Mouse (Mus musculus) erythroid progenitor cell, adult 5-6 weeks (primary cell): ENCODE data around the gene Kifc1. TPM values are rescaled to one million over a fixed set of nuclear protein-coding genes. Genes with fewer than 3 reads are reported as not detected.

Experiments
- ATAC-seq: replicated peaks from 2 replicates; pipeline ENCODE4 v1.8.0; 2016; ENCODE audit warnings: moderate number of reproducible peaks, mild to moderate bottlenecking, moderate TSS enrichment, inconsistent platforms; ENCODE audit not compliant: poor library complexity, low FRiP score, severe bottlenecking
- total RNA-seq, 2 experiments: library from RNA; stranded (forward) in 1 of 2; stranded (reverse) in 1 of 2; fragments of 150-400 nt in 1 of 2; fragments of 186-747, 209-891 nt in 1 of 2; gene quantifications; 2 replicates each; pipeline versions ENCODE4 v1.2.3 to v1.2.4; 2015 to 2017; ENCODE audit warnings: low replicate concordance in 2 of 2

Gene Kifc1
- total RNA-seq (2015; ENCODE audit: low replicate concordance), result 89.3 and 150 TPM in 2 replicates
- total RNA-seq (2017; ENCODE audit: low replicate concordance), result 479 and 506 TPM in 2 replicates

- ATAC-seq, result peak; percentile 98
Observed at GRCm38 (mm10) chr17:33890533-33891059, at the start of gene Kifc1. TSS of gene Kifc1 (minus strand) at chr17:33890661.

GRCm38 (mm10) chr17:33938783-33939182, 48.3 kb upstream of the Kifc1 start:
- ATAC-seq, result no peak

GRCm38 (mm10) chr17:33936993-33937392, 46.5 kb upstream of the Kifc1 start:
- no peak for ATAC-seq

DNA sequence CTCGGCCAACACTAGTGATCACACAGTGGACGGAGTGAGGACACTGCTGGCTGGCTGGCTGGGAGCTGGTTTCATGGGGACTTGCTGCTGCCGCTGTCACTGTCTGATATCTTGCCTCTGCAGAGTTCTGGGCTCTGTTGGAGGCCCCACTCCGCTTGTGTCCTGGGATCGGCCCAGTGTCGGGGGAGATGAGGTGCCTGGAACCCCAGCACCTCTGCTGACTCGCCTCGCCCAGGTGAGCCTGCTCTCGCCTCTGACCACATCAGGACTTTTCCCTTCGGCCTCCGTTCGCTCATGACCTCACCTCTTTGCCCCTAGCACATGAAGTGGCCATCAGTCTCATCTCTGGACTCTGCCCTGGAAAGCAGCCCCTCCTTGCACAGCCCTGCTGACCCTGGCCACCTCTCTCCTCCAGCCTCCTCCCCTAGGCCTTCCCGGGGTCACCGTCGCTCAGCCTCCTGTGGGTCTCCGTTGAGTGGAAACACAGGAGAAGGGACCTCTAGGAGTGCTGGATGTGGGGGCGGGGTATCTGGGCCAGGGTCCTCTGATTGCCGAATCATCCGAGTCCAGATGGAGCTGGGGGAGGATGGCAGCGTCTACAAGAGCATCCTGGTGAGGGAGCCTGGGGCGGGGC, 45.1 kb upstream of the Kifc1 start:
- ATAC-seq, result no peak

- ATAC-seq, result no peak
Observed at GRCm38 (mm10) chr17:33932970-33933369, 42.5 kb upstream of the Kifc1 start.

DNA sequence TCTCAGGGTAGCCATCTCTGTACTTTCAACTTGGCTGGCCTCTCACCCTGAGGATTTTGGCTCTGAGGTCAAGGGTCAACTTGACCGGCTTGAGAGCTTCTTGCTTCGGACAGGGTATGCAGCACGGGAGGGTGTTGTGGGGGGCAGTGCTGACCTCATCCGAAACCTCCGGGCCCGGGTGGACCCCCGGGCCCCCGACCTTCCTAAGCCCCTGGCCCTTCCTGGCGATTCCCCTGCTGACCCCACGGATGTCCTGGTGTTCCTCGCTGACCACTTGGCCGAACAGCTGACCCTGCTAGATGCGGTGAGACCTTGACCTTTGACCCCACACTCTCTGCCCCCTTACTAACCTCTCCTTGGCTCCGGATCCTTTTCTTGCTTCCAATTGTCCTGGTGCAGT, 42.0 kb upstream of the Kifc1 start:
- ATAC-seq, result no peak

DNA sequence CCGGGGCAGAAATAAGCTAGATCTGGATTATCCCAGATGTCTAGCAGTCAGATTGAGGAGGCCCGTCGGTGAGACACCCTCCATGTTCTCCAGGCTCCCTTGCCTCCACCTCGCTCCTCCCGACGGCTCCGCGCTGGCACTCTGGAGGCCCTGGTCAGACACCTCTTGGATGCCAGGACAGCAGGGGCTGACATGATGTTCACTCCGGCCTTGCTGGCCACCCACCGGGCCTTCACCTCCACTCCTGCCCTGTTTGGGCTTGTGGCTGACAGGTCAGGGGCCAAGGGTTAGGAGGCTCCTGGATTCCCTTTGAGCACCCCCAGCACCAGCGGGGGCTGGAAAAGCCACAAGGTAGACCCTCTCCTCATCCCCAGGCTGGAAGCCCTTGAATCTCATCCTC, 41.5 kb upstream of the Kifc1 start:
- no peak for ATAC-seq

- no peak for ATAC-seq
Observed at GRCm38 (mm10) chr17:33931159-33931866, 40.9 kb upstream of the Kifc1 start.

- ATAC-seq, result no peak
Observed at GRCm38 (mm10) chr17:33930280-33931158, 40.1 kb upstream of the Kifc1 start.

- peak; percentile 89 for ATAC-seq
Observed at GRCm38 (mm10) chr17:33929371-33930279, 39.2 kb upstream of the Kifc1 start, which contains the start of gene Rgl2. TSS of gene Rgl2 (plus strand) at chr17:33929543.

- no peak for ATAC-seq
Observed at GRCm38 (mm10) chr17:33928251-33928947, 37.9 kb upstream of the Kifc1 start.

GRCm38 (mm10) chr17:33926207-33926932, 35.9 kb upstream of the Kifc1 start:
- no peak for ATAC-seq

DNA sequence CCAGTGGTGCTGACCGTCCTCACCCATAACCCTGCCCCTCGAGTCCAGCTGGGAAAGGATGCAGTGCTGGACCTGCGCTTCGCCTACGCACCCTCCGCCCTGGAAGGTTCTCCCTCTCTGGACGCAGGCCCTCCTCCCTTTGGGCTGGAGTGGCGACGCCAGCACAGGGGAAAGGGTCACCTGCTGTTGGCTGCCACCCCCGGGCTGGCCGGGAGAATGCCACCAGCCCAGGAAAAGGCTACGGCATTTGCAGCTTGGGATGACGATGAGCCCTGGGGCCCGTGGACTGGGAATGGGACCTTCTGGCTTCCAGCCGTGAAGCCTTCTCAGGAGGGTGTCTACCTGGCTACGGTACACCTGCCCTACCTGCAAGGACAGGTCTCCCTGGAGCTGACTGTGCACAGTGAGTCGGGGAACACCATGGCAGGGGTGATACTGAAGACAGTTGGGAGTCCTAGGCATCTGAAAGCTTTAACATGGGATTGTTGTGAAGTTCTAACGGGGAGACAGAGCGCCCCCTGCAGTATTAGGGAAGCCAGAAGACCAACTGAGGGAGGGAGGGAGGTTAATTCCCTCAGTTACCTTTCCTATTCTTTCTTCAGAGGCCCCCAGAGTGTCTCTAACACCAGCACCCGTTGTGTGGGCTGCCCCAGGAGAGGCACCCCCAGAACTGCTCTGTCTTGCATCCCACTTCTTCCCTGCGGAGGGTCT, 35.1 kb upstream of the Kifc1 start:
- no peak for ATAC-seq

- no peak for ATAC-seq
Observed at GRCm38 (mm10) chr17:33924577-33925283, 34.3 kb upstream of the Kifc1 start.

DNA sequence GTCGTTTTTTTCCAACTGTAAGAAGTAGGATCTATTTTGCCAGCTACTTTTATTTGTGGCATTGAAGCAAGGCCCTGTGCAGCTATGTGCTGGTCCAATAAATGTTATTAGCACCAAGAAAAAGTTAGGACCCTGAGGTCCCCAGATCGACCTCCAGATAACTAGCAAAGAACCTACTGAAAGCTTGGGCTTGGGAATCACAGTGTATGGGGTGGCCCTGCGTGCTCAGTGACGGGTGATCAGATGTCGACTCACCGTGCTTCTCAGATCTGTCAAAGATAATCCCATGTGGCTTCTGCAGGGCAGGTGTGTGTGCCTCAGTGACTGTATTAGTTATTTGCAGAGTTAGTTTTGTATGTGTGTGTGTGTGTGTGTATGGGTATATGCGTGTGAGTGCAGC, 30.9 kb upstream of the Kifc1 start:
- no peak for ATAC-seq

DNA sequence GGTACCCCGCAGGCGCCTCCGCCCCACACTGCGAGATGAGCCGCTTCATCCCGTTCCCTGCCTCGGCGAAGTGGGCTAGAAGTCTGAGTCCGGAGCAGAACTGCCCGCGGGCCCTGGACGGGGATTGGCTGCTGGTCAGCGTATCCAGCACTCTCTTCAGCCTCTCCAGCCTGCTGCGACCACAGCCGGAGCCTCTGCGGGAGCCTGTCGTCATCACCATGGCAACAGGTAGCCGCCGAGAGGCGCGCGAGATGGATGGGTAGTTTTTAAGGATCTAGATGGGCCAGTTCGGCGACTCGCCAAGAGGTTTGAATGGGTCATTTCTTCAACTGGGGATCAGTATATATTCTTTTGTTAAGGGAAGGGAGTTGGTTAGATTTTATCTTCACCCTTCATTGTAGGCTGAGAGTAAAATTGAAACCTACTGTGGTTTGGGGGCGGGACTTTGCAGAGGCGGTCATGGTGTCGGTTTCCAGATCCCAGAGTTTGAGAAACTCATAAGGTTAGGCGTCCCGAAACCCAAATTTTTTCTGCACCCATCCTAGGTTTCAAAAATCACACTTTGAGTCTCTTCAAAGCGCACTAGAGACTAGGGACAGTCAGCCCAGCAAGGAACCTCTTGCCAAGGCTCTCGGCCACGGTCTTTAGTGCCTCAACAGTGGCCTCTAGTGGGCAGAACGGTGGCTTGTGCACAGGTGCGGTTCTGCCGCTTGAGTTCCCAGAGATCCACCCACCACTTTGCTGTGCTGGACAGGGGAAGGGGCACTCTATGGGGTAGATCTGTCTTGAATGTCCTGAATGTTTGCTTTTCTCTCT, 30.0 kb upstream of the Kifc1 start:
- ATAC-seq, result peak; percentile 57
